Mouse (Mus musculus) lung, adult 18-20 months (tissue): Measurements from ENCODE around the gene Spi1.

Source experiments
- DNase-seq, 2 experiments: peaks; one replicate each; pipeline ENCODE4 v3.0.0; 2022; ENCODE audit warnings: mixed read lengths in 2 of 2

Spi1 gene

GRCm38 (mm10) chr2:91068162-91068871, 13.9 kb upstream of the Spi1 start:
- DNase-seq: no peak

- DNase-seq: no peak
Observed at GRCm38 (mm10) chr2:91068872-91069165, 13.4 kb upstream of the Spi1 start.

- DNase-seq: peak in 1 of 2 experiments; percentile 40
Observed at GRCm38 (mm10) chr2:91069306-91070000, 12.7 kb upstream of the Spi1 start.

GRCm38 (mm10) chr2:91070076-91070800, 12.0 kb upstream of the Spi1 start, which contains the start of gene Slc39a13:
TSS of gene Slc39a13 (minus strand) at chr2:91070417.
- peak; percentile 96 for DNase-seq

- no peak for DNase-seq
Observed at GRCm38 (mm10) chr2:91071059-91071458, 11.1 kb upstream of the Spi1 start.

- no peak for DNase-seq
Observed at GRCm38 (mm10) chr2:91072092-91072491, 10.1 kb upstream of the Spi1 start.

- no peak for DNase-seq
Observed at GRCm38 (mm10) chr2:91077957-91078313, 4.3 kb upstream of the Spi1 start.

- no peak for DNase-seq
Observed at GRCm38 (mm10) chr2:91078314-91079025, 3.7 kb upstream of the Spi1 start.

GRCm38 (mm10) chr2:91079026-91079384, 3.2 kb upstream of the Spi1 start:
- DNase-seq: no peak

GRCm38 (mm10) chr2:91080784-91081513, 1.2 kb upstream of the Spi1 start:
- DNase-seq: peak; percentile 56 to 59

- DNase-seq: peak; percentile 80
Observed at GRCm38 (mm10) chr2:91082844-91083243, 654 bp downstream of the Spi1 start.

- no peak for DNase-seq
Observed at GRCm38 (mm10) chr2:91083366-91083940, 1.3 kb downstream of the Spi1 start.

- peak; percentile 47 to 59 for DNase-seq
Observed at GRCm38 (mm10) chr2:91084179-91084820, 2.1 kb downstream of the Spi1 start.

- DNase-seq: no peak
Observed at GRCm38 (mm10) chr2:91085494-91086391, 3.6 kb downstream of the Spi1 start.

- peak in 1 of 2 experiments; percentile 43 for DNase-seq
Observed at GRCm38 (mm10) chr2:91086392-91087237, 4.4 kb downstream of the Spi1 start.

GRCm38 (mm10) chr2:91087453-91087852, 5.3 kb downstream of the Spi1 start:
- no peak for DNase-seq

- DNase-seq: no peak
Observed at GRCm38 (mm10) chr2:91088987-91089386, 6.8 kb downstream of the Spi1 start.

GRCm38 (mm10) chr2:91090208-91090607, 8.0 kb downstream of the Spi1 start:
- peak in 1 of 2 experiments; percentile 46 for DNase-seq

GRCm38 (mm10) chr2:91090827-91091226, 8.6 kb downstream of the Spi1 start:
- no peak for DNase-seq

- peak; percentile 59 to 71 for DNase-seq
Observed at GRCm38 (mm10) chr2:91096524-91096923, 14.3 kb downstream of the Spi1 start.
